Mouse (Mus musculus) kidney, adult 2 months (tissue): ENCODE measurements at regions not wholly inside any gene's neighbourhood (a gene's known extent, or its start where the extent isn't known, plus 50 kb on each side); places are given as distances from the start of the nearest gene placed in this dataset.

Source experiments
- DNase-seq: peaks from one replicate; pipeline ENCODE4 v3.0.0; 2021
- H3K27ac ChIP-seq: fragments of 200-500 bp; 2 replicates; pipeline ENCODE4 v1.5.1; 2012; ENCODE audit warnings: low read depth, low read length, control low read depth, inconsistent platforms; ENCODE audit not compliant: insufficient read depth
- H3K27me3 ChIP-seq: fragments of 200-500 bp; replicated peaks from 2 replicates; pipeline ENCODE4 v1.6.1; 2012; ENCODE audit warnings: mild to moderate bottlenecking, moderate library complexity, low read length, inconsistent platforms; ENCODE audit not compliant: control insufficient read depth, insufficient read depth
- H3K36me3 ChIP-seq: fragments of 200-500 bp; 2 replicates; pipeline ENCODE4 v1.6.1; 2012; ENCODE audit warnings: mild to moderate bottlenecking, moderate library complexity, low read length, inconsistent platforms; ENCODE audit not compliant: control insufficient read depth, insufficient read depth
- H3K4me1 ChIP-seq: fragments of 200-500 bp; 2 replicates; pipeline ENCODE4 v1.6.1; 2011; ENCODE audit warnings: low read length; ENCODE audit not compliant: control insufficient read depth, insufficient read depth
- H3K4me3 ChIP-seq: fragments of 200-500 bp; 2 replicates; pipeline ENCODE4 v1.5.1; 2011; ENCODE audit warnings: mild to moderate bottlenecking, low read depth, low read length, control low read depth; ENCODE audit not compliant: insufficient read depth
- CTCF ChIP-seq: fragments of 200-500 bp; conservative IDR thresholded peaks from 2 replicates; pipeline ENCODE4 v1.5.1; 2011; ENCODE audit warnings: low read depth, mild to moderate bottlenecking, control low read depth, low read length, moderate library complexity, mixed read lengths; ENCODE audit not compliant: insufficient read depth, insufficient read length
- POLR2A ChIP-seq: fragments of 200-500 bp; IDR thresholded peaks from one replicate; pipeline ENCODE4 v1.6.1; 2011; ENCODE audit warnings: low read depth, low read length, control low read depth
- WGBS: fragments of 180-500 bp; shearing (Covaris S2); methylation state at CpG from one replicate; pipeline ENCODE4 v1.1.7; 2018; 5-methylcytosine and 5-hydroxymethylcytosine counted together

GRCm38 (mm10) chr6:49716945-49717344 is 105.6 kb upstream of the Npy start:
- H3K4me1 ChIP-seq: no peaks in the 10 kb centered on the region
- DNase-seq: no peak
- TF ChIP-seq CTCF: no peak
- TF ChIP-seq POLR2A: no peak
- H3K36me3 ChIP-seq: no peaks in the 10 kb centered on the region
- H3K4me3 ChIP-seq: no peak overlapping the region
- H3K27ac ChIP-seq: no peak overlapping the region
- WGBS: 64% methylated on average over 1 of the region's 1 CpGs
- H3K27me3 ChIP-seq: no peaks in the 10 kb centered on the region

GRCm38 (mm10) chr6:49733191-49733590 is 89.3 kb upstream of the Npy start:
- Histone ChIP-seq H3K36me3 (no peaks in the 10 kb centered on the region), H3K27ac (no peak overlapping the region), H3K27me3 (no peaks in the 10 kb centered on the region), H3K4me1 (no peaks in the 10 kb centered on the region), H3K4me3 (no peak overlapping the region)
- no peak for TF ChIP-seq CTCF
- TF ChIP-seq POLR2A: no peak
- DNase-seq: no peak
- WGBS: 85% methylated on average over 5 of the region's 5 CpGs

GRCm38 (mm10) chr6:49743157-49743556 is 79.4 kb upstream of the Npy start:
- Histone ChIP-seq H3K4me1 (no peaks in the 10 kb centered on the region), H3K4me3 (no peak overlapping the region), H3K27me3 (no peaks in the 10 kb centered on the region), H3K27ac (no peak overlapping the region), H3K36me3 (no peaks in the 10 kb centered on the region)
- no peak for DNase-seq
- TF ChIP-seq POLR2A (no peak), CTCF (no peak)
- 32% methylated on average over 3 of the region's 3 CpGs for WGBS

- DNase-seq: no peak
- TF ChIP-seq CTCF: no peak
- no peak for TF ChIP-seq POLR2A
- no peak overlapping the region for H3K27ac ChIP-seq
- no peaks in the 10 kb centered on the region for H3K4me1 ChIP-seq
- H3K36me3 ChIP-seq: no peaks in the 10 kb centered on the region
- no peak overlapping the region for H3K4me3 ChIP-seq
- WGBS: 88% methylated on average over 4 of the region's 4 CpGs
- H3K27me3 ChIP-seq: no peaks in the 10 kb centered on the region
These were observed 77.2 kb upstream of the Npy start for GRCm38 (mm10) chr6:49745301-49745700.

- WGBS: 31% methylated on average over 2 of the region's 2 CpGs
- Histone ChIP-seq H3K4me1 (no peaks in the 10 kb centered on the region), H3K36me3 (no peaks in the 10 kb centered on the region), H3K27ac (no peak overlapping the region), H3K27me3 (no peaks in the 10 kb centered on the region), H3K4me3 (no peak overlapping the region)
- DNase-seq: no peak
- no peak for TF ChIP-seq POLR2A
- no peak for TF ChIP-seq CTCF
These were observed 72.0 kb upstream of the Npy start for GRCm38 (mm10) chr6:49750544-49750943.

- WGBS: 87% methylated on average over 6 of the region's 6 CpGs
- H3K27ac ChIP-seq: no peak overlapping the region
These were observed 62.9 kb upstream of the Npy start for GRCm38 (mm10) chr6:49759614-49760013.

GRCm38 (mm10) chr6:49764746-49765145 is 57.8 kb upstream of the Npy start:
- no peak overlapping the region for H3K4me3 ChIP-seq
- TF ChIP-seq POLR2A: no peak
- no peak for TF ChIP-seq CTCF
- H3K27ac ChIP-seq: no peak overlapping the region
- no peak for DNase-seq
- H3K4me1 ChIP-seq: no peaks in the 10 kb centered on the region
- 80% methylated on average over 4 of the region's 4 CpGs for WGBS
- no peaks in the 10 kb centered on the region for H3K36me3 ChIP-seq
- no peaks in the 10 kb centered on the region for H3K27me3 ChIP-seq

More at GRCm38 (mm10) chr6:49759614-49760013, 62.9 kb upstream of the Npy start:
- no peaks in the 10 kb centered on the region for H3K27me3 ChIP-seq
- no peak overlapping the region for H3K4me3 ChIP-seq
- H3K4me1 ChIP-seq: no peaks in the 10 kb centered on the region
- H3K36me3 ChIP-seq: no peaks in the 10 kb centered on the region
- TF ChIP-seq CTCF (no peak), POLR2A (no peak)
- DNase-seq: no peak
